In the genomic region with DNA sequence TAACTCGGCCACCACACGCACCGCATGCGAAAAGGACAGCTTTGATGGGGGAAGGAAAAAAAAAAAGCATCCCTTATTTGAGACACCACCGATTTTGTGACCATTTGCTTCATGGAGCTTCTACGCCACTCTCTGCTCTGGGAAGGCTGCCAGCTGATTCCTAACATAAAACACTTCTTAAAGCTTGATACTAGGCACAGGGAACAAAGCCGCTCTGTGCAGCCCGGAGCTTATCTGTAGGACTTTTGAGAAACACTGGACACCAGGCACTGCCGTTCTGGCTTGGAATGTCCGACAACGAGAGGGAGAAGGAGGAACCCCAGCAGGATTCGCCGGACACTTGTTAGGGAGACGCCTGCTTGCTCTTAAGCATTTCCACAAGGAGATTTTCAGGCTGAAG, we compare ENCODE assay signal across 9 mouse cellular contexts. TPM values are rescaled to one million over a fixed set of nuclear protein-coding genes. Genes with fewer than 3 reads are reported as not detected.
DNase-seq lines count a peak whose midpoint lies in the region; ATAC-seq and TF ChIP-seq lines count a peak whose summit lies in the region.
"Had no signal": no experiment of that assay in that cellular context is flagged by ENCODE, and none has a peak within 500 bp of the region (broad histone marks: within the 10 kb centered on the region; RNA-seq: fewer than 3 reads in every experiment).

No protein-coding gene starts in this region.

- peaks cover 24% of the 10 kb centered on the region for H3K4me1 ChIP-seq in forebrain, embryonic 14.5 days (ENCODE audit: control insufficient read depth, insufficient read depth, low read length)
- peaks cover 27% of the 10 kb centered on the region for H3K4me1 ChIP-seq in forebrain, embryonic 10.5 days
- peaks cover 8% of the 10 kb centered on the region; the same call in 1 of the 2 replicates for H3K4me1 ChIP-seq in lung, postnatal 0 days (ENCODE audit: insufficient read depth, low read depth, low read length)

- no peaks in the 10 kb centered on the region for H3K9me3 ChIP-seq in forebrain, embryonic 14.5 days (replicated peaks; ENCODE audit: control insufficient read depth, low read length)
- no peaks in the 10 kb centered on the region for H3K9me3 ChIP-seq in forebrain, embryonic 10.5 days
- no peaks in the 10 kb centered on the region for H3K9me3 ChIP-seq in lung, postnatal 0 days (ENCODE audit: low read length)

- DNase-seq in forebrain, embryonic 14.5 days (ENCODE audit: low spot score) = peak; percentile 53
- no peak for DNase-seq in forebrain, embryonic 10.5 days (ENCODE audit: extremely low spot score, low spot score)
- DNase-seq in lung, postnatal 0 days (ENCODE audit: low spot score) = peak; percentile 49
- no peak for DNase-seq in lung, adult 18-20 months
- peak in 1 of 2 experiments; percentile 34 for DNase-seq in layer of hippocampus, adult 2 months (ENCODE audit: low spot score in 2 of 2)
- peak; percentile 51 for DNase-seq in right cerebral cortex, postnatal 4 days
- DNase-seq in urinary bladder, postnatal 25 days (ENCODE audit: low spot score) = no peak
- no peak for DNase-seq in urinary bladder, adult 18-20 months (ENCODE audit: low spot score in 2 of 2)
- DNase-seq: cerebellum, postnatal 14 days had no signal

- TF ChIP-seq EP300 in lung, postnatal 0 days (IDR thresholded peaks at IDR 0.05) = no peak

- ATAC-seq in forebrain, embryonic 14.5 days = no peak
- no peak for ATAC-seq in lung, postnatal 0 days

- no peak for TF ChIP-seq CTCF in lung, postnatal 0 days (IDR thresholded peaks at IDR 0.05)
- TF ChIP-seq CTCF in layer of hippocampus, adult 2 months (conservative IDR thresholded peaks at IDR 0.05) = no peak

- H3K27me3 ChIP-seq in forebrain, embryonic 14.5 days (replicated peaks; ENCODE audit: control insufficient read depth, insufficient read depth, low read length) = no peaks in the 10 kb centered on the region
- H3K27me3 ChIP-seq in forebrain, embryonic 10.5 days (ENCODE audit: poor library complexity, severe bottlenecking) = no peaks in the 10 kb centered on the region
- H3K27me3 ChIP-seq in lung, postnatal 0 days (replicated peaks; ENCODE audit: insufficient read depth, low read length) = no peaks in the 10 kb centered on the region

- H3K9ac ChIP-seq in forebrain, embryonic 14.5 days (ENCODE audit: low read length) = no peak overlapping the region
- no peak overlapping the region for H3K9ac ChIP-seq in lung, postnatal 0 days (replicated peaks; ENCODE audit: low read depth)

- peaks cover 96% of the 10 kb centered on the region for H3K36me3 ChIP-seq in forebrain, embryonic 14.5 days (ENCODE audit: control insufficient read depth, insufficient read depth, low read length)
- peaks cover 100% of the 10 kb centered on the region for H3K36me3 ChIP-seq in forebrain, embryonic 10.5 days (replicated peaks)
- H3K36me3 ChIP-seq in lung, postnatal 0 days (ENCODE audit: insufficient read depth, low read length) = peaks cover 65% of the 10 kb centered on the region

- no peak overlapping the region for H3K27ac ChIP-seq in forebrain, embryonic 14.5 days (ENCODE audit: low read depth, low read length)
- no peak overlapping the region for H3K27ac ChIP-seq in forebrain, embryonic 10.5 days
- no peak overlapping the region for H3K27ac ChIP-seq in lung, postnatal 0 days (ENCODE audit: low read length)
- H3K27ac ChIP-seq in layer of hippocampus, adult 2 months = peak overlapping the region; percentile 49; the same call in 1 of the 2 replicates

- WGBS in forebrain, embryonic 14.5 days = 69% methylated on average over 14 of the region's 14 CpGs
- 95% methylated on average over 14 of the region's 14 CpGs for WGBS in forebrain, embryonic 10.5 days
- WGBS in lung, postnatal 0 days = 39% methylated on average over 14 of the region's 14 CpGs

- no peak overlapping the region for H3K4me2 ChIP-seq in forebrain, embryonic 14.5 days (ENCODE audit: low read length)
- no peak overlapping the region for H3K4me2 ChIP-seq in lung, postnatal 0 days (replicated peaks; ENCODE audit: low read depth, low read length)

- H3K4me3 ChIP-seq in forebrain, embryonic 14.5 days (ENCODE audit: low read depth, low read length) = no peak overlapping the region
- H3K4me3 ChIP-seq in forebrain, embryonic 10.5 days = no peak overlapping the region
- no peak overlapping the region for H3K4me3 ChIP-seq in lung, postnatal 0 days (ENCODE audit: low read depth, low read length)
- no peak overlapping the region; the same call in 1 of the 2 replicates for H3K4me3 ChIP-seq in layer of hippocampus, adult 2 months

RNA-seq across cellular contexts. Expression of gene Slc38a2, which starts 5.8 kb away (rescaled TPM):
- polyA plus RNA-seq in forebrain, embryonic 14.5 days (2014; fragmentation: Nextera tagmentation; extraction: Ambion mirVana) = 142 and 195 TPM in 2 replicates
- 151 and 159 TPM in 2 replicates for polyA plus RNA-seq in forebrain, embryonic 10.5 days (2016; fragmentation: Nextera tagmentation; extraction: Ambion mirVana)
- 66.6 and 75.3 TPM in 2 replicates for polyA plus RNA-seq in lung, postnatal 0 days (2015; fragmentation: Nextera tagmentation; extraction: Ambion mirVana)
- 10 to 100 TPM; 73.5 to 78.1 TPM for total RNA-seq in layer of hippocampus, adult 2 months (2021)

RNA-seq across cellular contexts. Expression of gene Slc38a1, which starts 51.0 kb away (rescaled TPM):
- 100 and 129 TPM in 2 replicates for polyA plus RNA-seq in forebrain, embryonic 14.5 days (2014; fragmentation: Nextera tagmentation; extraction: Ambion mirVana)
- 127 and 138 TPM in 2 replicates for polyA plus RNA-seq in forebrain, embryonic 10.5 days (2016; fragmentation: Nextera tagmentation; extraction: Ambion mirVana)
- polyA plus RNA-seq in lung, postnatal 0 days (2015; fragmentation: Nextera tagmentation; extraction: Ambion mirVana) = 13.5 and 14.5 TPM in 2 replicates
- total RNA-seq in layer of hippocampus, adult 2 months (2021) = 10 to 100 TPM; 78.9 to 80.9 TPM

Comparison
In these comparisons a context has a peak if more than half of its experiments do, and no peak if none do; other contexts are left out.
1. DNase-seq: peak in forebrain, embryonic 14.5 days (single experiment), lung, postnatal 0 days (single experiment) and right cerebral cortex, postnatal 4 days (single experiment); none in forebrain, embryonic 10.5 days (single experiment), lung, adult 18-20 months (0 of 2), urinary bladder, postnatal 25 days (single experiment) and urinary bladder, adult 18-20 months (0 of 2).